Mouse (Mus musculus) layer of hippocampus, adult 11-12 months (tissue): ENCODE measurements around the gene Magi1.

Source experiments
- DNase-seq: peaks from one replicate; pipeline ENCODE4 v3.0.0; 2022; ENCODE audit warnings: low spot score

Gene Magi1

DNA sequence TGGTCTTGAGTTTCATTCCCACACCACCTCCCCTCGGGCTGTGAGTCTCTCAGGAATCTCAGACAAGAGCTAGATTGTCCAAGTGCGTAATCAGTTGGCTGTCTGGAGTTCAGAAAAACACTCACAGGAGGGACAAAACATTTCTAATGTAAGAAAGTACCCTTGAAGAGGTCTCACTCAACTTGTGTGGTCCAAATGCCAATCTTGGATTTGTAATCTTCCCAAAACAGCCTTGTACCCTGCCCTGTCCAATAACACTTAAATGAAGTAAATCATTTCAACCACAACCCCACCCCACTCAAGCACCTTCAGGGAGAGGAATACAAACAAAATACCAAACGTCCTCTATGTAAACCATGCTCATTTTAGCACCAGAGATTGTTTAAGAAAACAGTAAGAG, 82.8 kb downstream of the Magi1 start:
- DNase-seq: no peak

DNA sequence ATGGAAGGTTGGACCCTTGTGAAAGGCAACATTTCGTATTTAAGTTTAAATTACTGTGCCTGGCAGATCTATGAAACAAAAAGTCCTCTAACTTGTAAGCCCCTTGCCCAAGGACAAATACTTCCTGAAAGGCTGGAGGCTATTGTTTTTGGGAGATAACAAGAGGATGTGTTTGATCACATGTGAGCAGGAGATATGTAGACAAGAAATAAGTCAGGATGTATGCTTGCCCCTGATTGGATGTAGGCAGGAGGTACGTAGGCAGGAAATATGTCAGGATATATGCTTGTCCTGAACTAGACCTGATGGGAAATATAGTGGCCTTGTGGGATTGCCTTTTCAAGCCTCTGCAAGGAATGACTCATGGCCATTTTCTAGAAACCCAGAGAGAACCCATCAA, 84.0 kb downstream of the Magi1 start:
- DNase-seq: no peak

DNA sequence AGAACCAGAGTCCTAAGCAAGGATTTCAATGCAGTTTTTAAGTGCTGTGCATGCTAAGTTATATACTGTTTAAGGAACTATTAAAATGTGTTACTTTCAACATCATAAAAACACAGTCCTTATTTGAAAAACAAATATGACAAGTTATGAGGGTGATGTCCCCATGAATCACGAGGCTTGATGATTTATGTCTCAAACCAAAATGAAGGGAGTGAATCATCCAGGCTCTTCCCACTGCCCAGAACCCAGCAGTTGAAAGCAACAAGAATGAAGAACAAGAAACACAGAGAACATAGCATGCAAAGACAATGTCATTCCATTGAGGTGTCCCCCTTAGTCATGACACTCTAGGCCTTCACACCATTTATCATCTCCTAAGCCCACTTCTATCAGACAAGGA, 85.9 kb downstream of the Magi1 start:
- no peak for DNase-seq

DNA sequence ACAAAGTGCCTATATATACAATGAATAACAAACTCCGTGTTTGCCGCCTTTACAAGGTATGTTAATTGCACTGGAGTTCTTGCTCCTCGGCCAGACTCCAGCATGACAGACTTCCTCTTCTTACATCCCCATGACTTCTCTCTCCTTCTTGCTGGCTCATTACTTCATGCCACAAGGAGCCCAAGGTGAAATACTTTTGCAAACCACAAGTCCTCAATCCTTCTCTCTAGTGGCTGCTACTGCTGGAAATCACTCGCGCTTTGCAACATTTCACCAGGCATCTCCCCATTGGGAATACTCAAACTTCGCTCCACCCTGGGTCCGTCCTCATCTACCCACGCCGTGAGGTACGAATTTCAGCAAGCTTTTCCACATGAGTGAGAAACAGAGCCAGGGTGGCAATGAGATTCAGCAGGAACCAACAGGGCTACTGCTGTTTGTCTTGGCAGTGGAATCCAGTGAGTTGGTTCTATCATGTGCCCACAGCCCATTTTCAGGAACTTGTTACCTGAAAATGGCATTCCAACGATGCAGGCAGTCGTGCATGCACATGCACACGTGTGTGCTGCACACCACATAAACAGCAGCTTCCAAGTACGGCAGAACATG, 88.3 kb downstream of the Magi1 start:
- DNase-seq: no peak

DNA sequence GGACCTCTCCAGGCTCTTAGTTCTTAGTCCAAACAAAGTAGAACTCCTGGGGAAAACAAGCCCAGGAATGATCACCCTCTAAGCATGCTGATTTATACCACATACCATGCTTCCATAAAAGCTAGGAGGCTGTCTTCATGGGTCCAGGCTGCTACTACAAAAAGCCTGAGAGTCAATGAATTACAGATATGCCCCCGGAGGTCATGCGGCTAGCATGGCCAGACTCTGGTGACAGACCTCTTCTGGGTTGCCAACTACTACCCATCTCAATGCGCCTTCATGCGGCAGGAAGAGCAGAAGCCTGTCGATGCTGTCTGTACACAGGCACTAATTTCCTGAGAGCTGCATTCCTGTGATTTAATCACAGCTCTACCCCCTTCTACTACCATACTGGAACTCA, 92.9 kb downstream of the Magi1 start:
- no peak for DNase-seq

DNA sequence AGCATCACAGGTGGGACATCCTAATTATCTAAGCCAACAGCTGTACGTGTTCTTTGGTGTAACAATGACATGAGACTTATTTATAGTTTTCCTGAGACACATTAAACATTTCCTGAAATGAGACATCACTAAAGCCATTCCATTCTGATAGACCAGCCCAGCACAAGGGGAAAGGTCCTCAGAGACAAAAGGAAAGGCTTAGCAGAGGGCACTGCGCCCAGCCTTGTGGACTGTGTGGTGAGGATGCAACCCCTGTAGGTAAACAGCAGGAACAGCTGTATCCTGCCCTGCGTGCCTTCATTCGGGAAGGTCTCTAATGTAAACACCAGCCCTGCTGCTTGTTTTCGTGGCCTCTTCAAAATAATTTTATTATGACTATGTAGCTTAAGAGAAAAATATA, 94.3 kb downstream of the Magi1 start:
- no peak for DNase-seq

DNA sequence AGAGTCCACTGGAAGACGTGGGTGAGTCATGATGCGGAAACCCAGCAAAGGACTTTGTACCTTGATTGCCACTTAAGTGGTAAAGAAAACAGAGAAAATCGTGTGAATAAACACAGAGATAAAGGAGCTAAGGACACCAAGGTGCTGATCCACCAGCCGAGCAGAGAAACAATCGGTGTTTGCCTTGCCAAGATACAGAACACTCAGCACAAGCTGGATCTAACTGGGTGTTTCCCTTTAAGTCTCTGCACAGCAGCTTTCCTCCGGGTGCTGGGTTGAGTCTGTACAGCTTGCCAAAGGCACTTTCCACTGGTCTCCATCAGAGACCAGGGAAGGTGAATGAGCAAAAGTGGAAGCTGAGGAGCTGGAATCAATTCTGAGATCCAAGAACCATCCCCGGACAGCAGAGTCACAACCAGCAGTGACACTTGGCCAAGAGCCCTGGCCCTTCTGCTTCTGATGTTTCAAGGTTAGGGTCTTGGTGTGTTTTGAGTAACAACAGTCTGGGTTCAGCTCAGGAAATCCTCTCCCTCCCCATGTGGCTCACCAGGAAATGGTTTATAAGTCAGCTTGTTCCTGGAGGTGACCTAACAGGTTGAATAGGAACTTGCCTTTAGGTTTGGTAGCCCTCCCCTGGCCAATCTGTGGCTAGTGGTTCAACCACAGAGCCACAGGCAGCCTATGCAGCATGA, 96.9 kb downstream of the Magi1 start:
- DNase-seq: no peak

DNA sequence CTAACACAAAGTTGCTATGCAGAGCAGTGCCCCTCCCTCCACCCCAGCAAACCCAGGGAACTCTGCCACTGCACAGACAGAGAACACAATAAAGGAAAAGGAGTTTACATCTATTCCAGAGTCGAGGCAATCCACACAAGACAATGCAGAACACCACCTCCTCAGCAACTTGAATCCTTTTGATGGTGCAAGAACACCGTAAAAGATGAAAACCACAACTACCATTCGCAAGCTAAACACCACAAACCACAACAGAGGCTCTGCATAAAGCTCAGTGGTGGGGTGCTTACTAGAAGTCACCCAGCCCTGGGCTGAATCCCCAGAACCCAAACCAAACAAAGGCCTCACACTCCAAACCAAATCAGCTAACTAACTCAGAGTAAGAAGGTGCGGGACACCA, 99.4 kb downstream of the Magi1 start:
- no peak for DNase-seq

DNA sequence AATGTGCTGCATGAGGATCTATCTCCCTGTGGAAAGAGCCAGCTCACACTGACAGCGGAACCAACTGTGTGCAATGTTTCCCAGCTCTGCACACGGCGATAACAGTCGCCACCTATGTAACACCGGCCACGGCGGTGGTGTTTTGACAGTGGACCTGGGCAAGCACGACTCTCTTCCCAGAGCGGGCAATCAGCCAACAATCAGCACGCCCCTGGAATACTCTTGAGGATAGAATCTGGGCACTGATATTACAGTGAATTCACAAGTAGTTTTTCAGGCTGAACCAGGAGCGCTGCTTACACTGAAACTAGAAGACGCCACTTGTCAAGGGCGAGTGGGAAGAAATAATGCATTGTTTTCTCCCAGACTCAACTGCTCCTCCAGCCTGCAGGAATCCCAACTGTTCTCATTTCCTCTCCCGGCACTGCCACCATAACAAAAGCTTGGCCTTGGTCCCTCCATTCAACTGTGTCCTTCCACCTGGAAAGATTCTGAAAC, 100.3 kb downstream of the Magi1 start:
- no peak for DNase-seq

DNA sequence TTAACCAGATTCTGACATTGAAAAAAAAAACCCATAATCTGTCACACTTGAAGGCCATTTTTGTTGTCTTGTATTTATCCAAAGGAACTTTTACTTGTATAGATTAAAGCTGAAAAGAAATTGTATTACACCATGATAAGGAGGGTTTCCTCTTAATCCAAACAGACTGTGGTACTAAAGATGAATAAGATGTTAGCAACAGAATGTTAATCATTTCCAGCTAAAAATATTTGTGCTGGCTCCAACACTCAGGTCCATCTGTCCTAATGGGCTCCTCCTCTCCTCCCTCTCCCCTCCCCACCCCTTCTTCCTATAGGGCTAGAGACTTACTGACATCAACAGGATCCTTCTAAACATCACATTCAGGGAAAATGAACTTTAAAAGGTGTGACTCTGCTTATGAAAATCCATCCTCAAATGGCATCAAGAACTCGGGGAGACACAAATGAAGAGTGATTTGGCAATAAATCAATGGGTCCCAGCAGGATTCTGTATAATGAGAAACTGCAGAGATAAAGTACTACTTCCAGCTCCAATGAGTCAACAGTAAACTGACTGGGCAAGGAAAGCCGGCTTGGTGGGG, 102.0 kb downstream of the Magi1 start:
- no peak for DNase-seq

DNA sequence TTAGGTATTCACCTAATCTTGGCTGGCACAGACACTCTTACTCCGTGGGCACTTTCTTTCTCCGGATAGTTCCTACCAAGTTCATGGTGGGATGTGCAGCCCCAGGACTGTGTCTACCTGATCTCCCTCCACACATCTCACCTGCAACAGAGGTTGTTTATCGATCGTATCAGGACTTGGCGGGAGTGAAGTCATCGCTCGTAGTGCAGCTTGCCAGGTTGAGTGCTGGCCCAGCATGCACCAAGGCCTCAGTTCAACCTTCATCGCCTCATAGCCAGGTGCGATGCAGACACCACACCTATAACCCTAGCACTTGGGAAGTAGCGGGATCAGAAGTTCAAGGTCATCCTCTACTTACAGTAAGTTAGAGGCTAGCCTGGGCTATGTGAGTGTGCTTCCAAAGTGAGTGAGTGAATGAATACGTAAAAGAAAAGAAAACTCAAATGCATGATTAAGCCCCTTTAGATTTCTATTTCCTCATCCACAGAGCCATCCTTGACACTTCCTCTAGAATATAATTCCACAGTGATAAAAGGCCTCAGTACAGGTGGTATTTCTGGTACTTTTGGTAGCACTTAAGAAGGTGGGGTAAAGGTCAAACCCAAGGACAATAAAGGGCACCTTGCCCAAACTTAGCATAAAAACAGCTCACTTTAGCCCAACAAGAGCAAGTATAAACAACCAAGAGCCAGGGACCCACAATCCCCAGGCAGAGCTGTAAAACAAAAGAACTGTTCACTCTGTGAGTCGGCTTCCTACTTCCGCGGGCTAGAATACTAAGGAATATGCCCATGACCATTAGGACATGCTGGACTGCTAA, 103.2 kb downstream of the Magi1 start:
- no peak for DNase-seq

DNA sequence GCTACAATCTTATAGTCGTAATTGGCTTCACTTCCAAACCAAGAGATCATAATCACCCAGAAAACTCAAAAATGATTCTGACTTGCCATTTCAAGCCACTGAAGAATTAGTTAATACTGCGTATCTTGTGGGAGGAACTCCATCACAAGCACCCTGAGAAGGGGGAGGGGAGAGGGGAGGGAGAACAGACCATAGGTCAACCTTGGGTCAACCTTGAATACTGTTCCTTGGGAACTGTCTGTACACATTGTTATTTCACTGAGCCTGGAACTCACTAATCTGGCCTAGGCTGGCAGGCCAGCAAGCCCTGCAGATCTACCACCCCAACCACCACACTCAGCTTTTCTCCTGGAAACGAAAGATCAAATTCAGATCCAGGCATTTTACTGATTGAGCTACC, 106.2 kb downstream of the Magi1 start:
- DNase-seq: no peak

DNA sequence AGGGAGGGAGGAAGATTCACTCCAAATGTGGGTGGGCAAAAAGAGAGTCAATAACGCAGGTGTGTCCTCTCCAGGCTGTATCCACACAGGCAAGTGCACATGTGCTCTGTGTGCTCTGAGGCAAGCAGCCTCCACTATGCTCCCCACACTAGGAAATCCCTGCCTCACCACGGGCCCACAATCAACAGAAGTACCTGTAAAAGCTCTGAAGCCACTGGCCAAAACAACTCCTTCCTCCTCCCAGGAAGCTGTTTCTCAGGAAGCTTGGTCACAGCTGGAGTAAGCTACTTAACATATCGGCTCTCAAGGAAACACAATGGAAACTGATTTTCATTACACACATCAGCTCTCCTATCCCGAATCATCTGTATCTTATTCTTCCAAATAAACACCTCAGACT, 107.0 kb downstream of the Magi1 start:
- DNase-seq: no peak

DNA sequence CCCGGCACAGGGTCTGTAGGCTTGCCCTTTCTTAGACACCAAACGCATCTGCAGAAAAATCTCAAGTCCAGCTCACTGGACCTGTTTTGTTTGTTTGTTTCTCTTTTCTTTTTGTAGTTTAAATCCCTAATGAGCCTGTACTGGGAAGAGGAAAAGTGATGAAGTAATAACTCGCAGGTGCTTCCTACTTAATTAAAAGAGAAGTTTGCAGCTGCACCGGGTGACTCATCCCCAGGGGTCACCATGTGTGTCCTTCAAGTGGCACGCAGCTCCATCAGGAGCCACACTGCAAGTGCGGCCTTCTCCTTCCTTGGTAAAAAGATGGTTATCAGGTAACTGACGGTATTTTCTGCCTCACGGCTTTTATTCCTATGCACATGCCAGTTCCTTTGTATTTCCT, 112.5 kb downstream of the Magi1 start:
- no peak for DNase-seq

DNA sequence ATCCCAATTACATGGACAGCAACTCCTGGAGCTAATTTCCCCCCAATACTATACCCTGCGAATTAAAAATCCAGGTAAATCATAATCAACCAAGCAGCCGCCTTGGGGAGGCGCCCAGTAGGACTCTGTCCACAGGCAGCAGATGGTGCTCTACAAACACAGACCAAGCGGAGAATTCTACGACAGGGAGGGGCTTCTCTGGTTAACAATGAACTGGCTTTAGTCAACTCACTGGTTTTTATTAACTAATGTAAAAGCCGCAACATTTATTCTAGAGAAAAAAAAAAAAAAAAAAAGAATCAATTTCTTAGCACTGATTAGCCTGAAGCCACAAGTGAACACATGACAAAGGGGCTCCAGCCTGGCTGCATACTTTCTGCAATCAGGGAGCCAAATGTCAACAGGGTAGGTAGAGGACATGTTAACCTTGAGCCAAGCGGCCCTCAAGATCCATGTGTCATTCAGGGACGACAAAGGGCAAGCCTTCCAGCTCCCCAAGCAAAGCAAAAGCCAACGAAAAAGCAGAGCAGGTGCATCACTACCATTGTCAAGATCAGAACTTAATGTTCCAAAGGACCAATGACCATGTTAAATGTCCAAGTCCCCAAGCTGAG, 114.0 kb downstream of the Magi1 start:
- no peak for DNase-seq

DNA sequence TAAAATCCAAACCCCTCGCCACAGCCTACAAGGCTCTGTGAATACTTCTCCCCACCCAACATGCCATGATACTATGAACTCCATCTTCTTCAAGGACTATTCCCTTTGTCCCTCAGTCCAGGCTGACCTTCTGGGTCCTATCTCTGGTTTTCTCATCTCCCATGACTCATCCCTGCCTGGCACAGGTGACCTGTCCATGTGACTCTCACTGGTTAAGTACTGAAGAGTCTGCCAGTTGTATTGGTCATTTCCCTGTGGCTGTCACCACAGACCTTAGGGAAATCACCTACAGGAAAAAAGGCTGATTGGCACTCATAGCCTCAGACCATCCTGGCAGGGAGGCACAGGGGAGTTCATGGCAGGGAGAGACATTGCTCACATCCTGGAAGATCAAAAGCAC, 117.8 kb downstream of the Magi1 start:
- DNase-seq: no peak

DNA sequence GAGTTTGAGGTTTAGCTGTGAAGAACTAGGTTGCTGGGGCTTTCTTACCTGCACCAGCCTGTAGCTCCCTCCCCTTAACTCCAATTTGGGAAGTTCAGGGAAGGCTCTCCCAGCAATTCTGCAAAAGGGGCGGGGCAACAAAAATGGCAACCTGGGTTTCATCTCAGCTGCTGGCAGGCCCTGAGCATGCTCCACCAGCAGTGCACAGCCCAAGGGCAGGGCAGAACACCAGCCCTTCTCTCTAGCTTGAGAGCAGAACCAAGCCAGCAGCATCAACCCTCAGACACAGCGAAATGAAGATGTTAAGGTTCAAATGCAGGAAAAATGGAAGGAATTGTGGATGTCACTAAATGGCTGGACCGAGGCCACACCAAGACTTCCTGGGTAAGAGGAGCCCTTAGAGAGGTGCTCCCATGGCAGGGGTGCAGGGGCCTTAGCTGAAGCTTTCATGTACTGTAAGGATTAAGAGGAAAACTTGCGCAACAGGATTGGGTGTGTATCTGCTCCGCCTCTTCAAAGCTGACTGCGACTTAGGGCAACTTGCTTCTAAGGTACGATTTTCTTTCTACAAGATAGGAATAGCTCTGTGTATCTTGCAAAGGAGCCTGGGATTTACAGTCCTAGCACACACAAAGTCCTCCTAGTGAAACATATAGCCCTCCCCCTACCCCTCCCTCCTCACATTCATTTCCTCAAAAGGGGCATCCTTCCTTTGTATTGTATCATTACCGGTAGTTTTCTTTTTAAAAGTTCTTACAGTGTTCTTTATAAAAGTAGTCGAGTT, 118.8 kb downstream of the Magi1 start:
- DNase-seq: no peak

DNA sequence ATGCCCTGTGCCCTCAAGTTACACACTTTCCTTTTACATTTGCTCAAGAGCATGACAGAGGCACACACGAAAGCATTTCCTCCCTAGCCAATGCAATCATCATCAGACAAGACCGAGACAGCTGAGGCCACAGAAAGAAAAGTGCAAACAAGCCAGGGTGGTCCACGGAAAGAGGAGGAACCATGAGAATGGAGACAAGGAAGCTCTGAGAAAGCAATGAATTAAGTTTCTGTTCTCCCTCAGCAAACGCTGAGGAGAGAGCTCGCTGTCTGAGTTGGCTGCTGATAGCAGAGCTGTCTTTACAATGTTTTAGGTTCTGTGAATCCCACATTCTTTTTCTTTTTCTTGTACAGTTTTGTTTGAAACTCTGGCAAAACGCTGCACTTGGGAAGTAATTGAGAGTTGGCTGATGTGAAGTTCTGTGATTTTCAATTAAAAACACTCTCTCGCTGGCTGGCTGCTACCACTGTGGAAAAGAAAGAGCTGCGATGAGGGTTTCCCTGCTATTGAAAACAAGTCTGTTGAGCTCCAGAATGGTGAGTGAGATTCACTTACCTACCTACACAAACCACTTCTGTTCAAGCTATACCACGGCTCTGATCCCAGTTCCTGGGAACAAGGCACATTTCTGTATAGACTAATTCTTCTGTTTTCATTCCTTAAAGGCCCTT, 120.3 kb downstream of the Magi1 start:
- no peak for DNase-seq

DNA sequence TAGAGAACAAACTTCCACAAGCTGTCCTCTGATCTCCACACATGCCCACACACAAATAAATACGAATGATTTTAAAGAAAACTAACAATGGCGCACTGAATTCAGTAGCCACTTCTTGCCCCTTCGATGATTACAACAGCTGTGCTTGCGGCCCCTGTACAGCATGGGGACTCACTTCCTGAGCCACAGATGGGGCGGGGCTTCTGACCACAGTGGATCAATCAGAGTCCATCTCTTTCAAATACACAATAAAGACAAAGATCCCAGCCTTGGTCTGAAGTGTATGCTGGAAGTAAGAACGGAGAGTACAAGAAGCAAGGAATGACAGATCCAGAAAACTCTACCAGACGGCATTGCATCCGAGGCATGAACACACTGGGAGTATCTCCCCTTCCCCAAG, 120.8 kb downstream of the Magi1 start:
- DNase-seq: no peak

DNA sequence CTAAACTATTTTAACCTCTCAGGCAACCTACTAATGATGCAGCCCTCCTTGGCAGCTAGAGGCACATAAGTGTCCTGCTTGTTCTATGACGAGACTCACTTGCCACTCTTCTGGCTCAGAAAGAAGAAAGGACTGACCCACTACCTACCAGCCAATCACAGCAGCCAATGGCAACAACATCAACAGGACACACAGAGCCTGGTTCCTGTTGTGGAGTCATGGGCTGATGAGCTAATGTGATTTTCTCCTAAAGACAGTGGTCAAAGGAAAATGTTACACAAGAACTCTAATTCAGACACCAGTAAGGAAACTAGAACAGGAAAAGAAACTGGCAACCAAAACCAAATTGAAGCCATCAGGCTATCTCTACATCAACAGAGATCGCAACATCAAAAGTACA, 124.5 kb downstream of the Magi1 start:
- DNase-seq: peak; percentile 23
